Mouse (Mus musculus) bone marrow, adult 2 months (tissue): ENCODE measurements around the gene Slit2. TPM values are rescaled to one million over a fixed set of nuclear protein-coding genes. Genes with fewer than 3 reads are reported as not detected.

Experiments
- H3K27ac ChIP-seq: fragments of 200-500 bp; 2 replicates; pipeline ENCODE4 v1.5.1; 2012; ENCODE audit warnings: low read depth, mild to moderate bottlenecking, control low read depth, inconsistent platforms, low read length; ENCODE audit not compliant: control insufficient read depth, poor library complexity, insufficient read depth
- H3K4me1 ChIP-seq: fragments of 200-500 bp; 2 replicates; pipeline ENCODE4 v1.6.1; 2011; ENCODE audit warnings: low read length; ENCODE audit not compliant: control insufficient read depth, insufficient read depth
- H3K4me3 ChIP-seq: fragments of 200-500 bp; replicated peaks from 2 replicates; pipeline ENCODE3; 2011; ENCODE audit warnings: mild to moderate bottlenecking, low read depth, low read length, control low read depth; ENCODE audit not compliant: control insufficient read depth
- CTCF ChIP-seq: fragments of 200-500 bp; IDR thresholded peaks from 2 replicates; pipeline ENCODE4 v1.5.1; 2011; ENCODE audit warnings: low read length, control low read depth; ENCODE audit not compliant: control insufficient read depth, insufficient read depth
- POLR2A ChIP-seq: fragments of 200-500 bp; IDR thresholded peaks from 2 replicates; pipeline ENCODE4 v1.6.1; 2011; ENCODE audit warnings: low read depth, mild to moderate bottlenecking, control low read depth, low read length, borderline replicate concordance; ENCODE audit not compliant: control insufficient read depth
- WGBS: fragments of 180-500 bp; shearing (Covaris S2); methylation state at CpG from one replicate; pipeline ENCODE4 v1.1.7; 2018; 5-methylcytosine and 5-hydroxymethylcytosine counted together
- polyA plus RNA-seq: library from polyadenylated mRNA; stranded (reverse); fragments of >200 nt; gene quantifications from 2 replicates; pipeline ENCODE4 v1.2.4, GENCODE M21; 2011; ENCODE audit warnings: low replicate concordance; ENCODE audit not compliant: missing spikeins, insufficient read depth, insufficient read length

The Slit2 gene
- polyA plus RNA-seq, 1 experiment: 9.9 TPM

GRCm38 (mm10) chr5:48139488-48139862 lies 156.5 kb downstream of the Slit2 start:
- TF ChIP-seq POLR2A (no peak), CTCF (no peak)
- no peaks in the 10 kb centered on the region for H3K4me1 ChIP-seq
- no peak overlapping the region for H3K27ac ChIP-seq
- H3K4me3 ChIP-seq: no peak overlapping the region
- WGBS: 68% methylated on average over 6 of the region's 6 CpGs

DNA sequence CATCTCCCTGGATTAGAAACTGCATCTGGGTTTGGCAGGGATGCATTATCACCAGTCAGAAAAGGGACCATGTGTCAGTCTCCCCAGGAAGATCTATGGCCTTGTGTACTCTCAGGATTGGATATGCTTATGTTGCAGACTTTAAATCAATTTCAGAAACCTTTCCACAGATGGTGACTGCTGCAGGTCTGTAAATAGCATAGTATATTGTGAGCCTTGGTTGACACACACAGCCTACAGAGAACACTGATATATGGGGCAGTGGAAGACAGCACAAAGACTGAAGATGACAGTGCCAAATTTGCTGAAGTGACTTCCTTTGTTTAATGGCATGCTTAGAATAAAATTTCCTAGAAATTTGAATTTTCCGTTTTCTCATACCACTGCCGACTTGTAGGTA lies 163.1 kb downstream of the Slit2 start:
- Histone ChIP-seq H3K27ac (no peak overlapping the region), H3K4me1 (no peaks in the 10 kb centered on the region), H3K4me3 (no peak overlapping the region)
- WGBS: 65% methylated on average over 2 of the region's 2 CpGs
- TF ChIP-seq CTCF (no peak), POLR2A (no peak)

DNA sequence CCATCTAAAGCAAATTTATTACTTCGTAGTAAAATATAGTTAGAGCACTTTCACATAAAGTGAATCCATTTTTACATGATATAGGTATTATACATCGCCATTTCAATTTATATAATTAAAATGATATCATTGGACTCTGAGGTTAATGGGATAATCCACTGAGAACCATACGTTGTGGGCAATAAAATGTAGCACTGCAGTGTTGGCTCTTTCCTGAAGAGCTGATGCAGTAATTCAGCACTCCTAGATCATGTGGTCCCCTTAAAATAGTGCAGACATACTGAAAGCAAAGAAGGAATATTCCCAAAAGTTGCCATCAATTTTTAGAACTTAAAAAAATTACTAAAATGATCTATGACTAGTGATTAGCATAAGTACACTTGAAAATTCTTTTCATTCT lies 177.9 kb downstream of the Slit2 start:
- Histone ChIP-seq H3K4me3 (no peak overlapping the region), H3K4me1 (no peaks in the 10 kb centered on the region), H3K27ac (no peak overlapping the region)
- 71% methylated on average over 3 of the region's 3 CpGs for WGBS
- TF ChIP-seq POLR2A (no peak), CTCF (no peak)

DNA sequence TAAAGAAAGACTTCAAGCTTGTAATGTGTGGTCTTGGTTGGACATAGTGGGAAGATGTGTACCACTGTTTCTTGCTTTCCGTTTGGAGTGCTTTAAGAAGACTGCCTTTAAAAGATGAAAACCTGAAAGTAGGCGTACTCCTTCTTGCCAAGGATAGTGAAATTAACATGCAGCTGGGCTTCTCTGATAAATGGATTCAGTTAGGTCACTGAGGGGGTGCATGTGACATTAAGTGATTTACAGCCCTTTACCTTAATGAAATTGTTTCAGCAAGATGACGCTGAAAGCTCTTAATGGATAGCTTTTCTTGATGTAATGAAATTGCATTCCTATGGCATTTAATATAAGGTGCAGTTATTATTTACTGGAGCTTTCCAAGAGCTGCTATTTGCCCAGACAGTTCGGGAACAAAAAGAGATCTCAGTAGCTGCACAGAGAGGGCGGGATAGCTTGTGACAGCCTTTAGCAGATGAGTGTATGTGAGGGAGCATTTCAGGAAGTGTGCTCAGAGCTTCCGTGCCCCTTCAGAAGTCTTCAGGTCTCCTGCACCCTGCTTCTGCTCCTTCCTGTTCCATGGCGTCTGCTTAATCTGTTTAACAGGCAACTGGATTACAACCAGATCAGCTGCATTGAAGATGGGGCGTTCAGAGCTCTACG lies 198.8 kb downstream of the Slit2 start:
- no peak for TF ChIP-seq POLR2A
- Histone ChIP-seq H3K4me3 (no peak overlapping the region), H3K4me1 (no peaks in the 10 kb centered on the region), H3K27ac (no peak overlapping the region)
- WGBS: 54% methylated on average over 9 of the region's 9 CpGs

- TF ChIP-seq CTCF (no peak), POLR2A (no peak)
- H3K27ac ChIP-seq: no peak overlapping the region
- H3K4me1 ChIP-seq: no peaks in the 10 kb centered on the region
- no peak overlapping the region for H3K4me3 ChIP-seq
- 84% methylated on average over 8 of the region's 8 CpGs for WGBS
These were observed 201.4 kb downstream of the Slit2 start for GRCm38 (mm10) chr5:48184358-48184757.

DNA sequence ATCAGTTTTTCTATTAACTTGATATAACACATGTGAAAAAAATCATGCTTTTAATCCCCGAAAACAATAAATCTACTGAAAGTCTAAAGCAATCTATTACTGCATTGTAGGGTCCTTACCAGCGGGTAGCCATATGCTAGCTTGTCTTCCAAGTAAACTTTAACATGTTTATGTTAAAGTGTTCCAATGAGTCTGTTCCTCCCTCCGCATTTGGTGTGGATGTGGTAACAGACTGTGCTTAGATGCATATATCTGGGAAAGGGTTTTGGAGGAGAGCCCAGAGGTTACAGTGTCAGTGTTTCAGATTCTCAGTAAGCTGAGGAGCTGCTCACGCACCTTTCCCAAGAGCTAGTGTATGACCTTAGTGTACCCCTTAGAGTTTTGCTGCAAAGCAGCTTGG lies 204.9 kb downstream of the Slit2 start:
- TF ChIP-seq POLR2A (no peak), CTCF (no peak)
- Histone ChIP-seq H3K4me3 (no peak overlapping the region), H3K27ac (no peak overlapping the region), H3K4me1 (no peaks in the 10 kb centered on the region)
- WGBS: 84% methylated on average over 4 of the region's 4 CpGs

DNA sequence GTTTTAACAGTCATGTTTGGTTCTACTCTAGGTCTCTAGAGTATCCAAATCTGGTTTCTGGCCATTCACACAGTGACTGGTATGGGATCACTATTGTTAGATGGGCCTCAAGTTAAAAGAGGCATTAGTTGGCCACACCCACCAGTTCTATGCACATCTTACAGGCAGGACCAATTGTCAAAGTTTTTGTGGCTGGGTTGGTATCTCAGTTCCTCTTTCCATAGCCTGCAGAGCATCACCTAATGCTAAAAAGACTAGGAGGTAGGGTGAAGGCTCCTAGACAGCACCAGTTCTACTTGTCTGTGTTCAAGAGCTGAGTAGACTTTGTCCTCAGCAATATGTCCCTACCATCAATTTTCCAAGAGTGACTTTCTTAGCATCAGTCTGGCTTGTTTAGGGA lies 216.4 kb downstream of the Slit2 start:
- Histone ChIP-seq H3K4me3 (no peak overlapping the region), H3K27ac (no peak overlapping the region), H3K4me1 (no peaks in the 10 kb centered on the region)
- TF ChIP-seq POLR2A: no peak
- TF ChIP-seq CTCF: no peak

- TF ChIP-seq CTCF (no peak), POLR2A (no peak)
- no peak overlapping the region for H3K4me3 ChIP-seq
- H3K4me1 ChIP-seq: no peaks in the 10 kb centered on the region
- H3K27ac ChIP-seq: no peak overlapping the region
- WGBS: 75% methylated on average over 2 of the region's 2 CpGs
These were observed 232.3 kb downstream of the Slit2 start for GRCm38 (mm10) chr5:48215248-48215647.

GRCm38 (mm10) chr5:48219624-48220155 lies 236.8 kb downstream of the Slit2 start:
- no peaks in the 10 kb centered on the region for H3K4me1 ChIP-seq
- TF ChIP-seq CTCF (no peak), POLR2A (no peak)
- H3K27ac ChIP-seq: no peak overlapping the region
- 81% methylated on average over 10 of the region's 10 CpGs for WGBS
- no peak overlapping the region for H3K4me3 ChIP-seq
